ENCODE assay signal across 19 mouse cellular contexts in the genomic region with DNA sequence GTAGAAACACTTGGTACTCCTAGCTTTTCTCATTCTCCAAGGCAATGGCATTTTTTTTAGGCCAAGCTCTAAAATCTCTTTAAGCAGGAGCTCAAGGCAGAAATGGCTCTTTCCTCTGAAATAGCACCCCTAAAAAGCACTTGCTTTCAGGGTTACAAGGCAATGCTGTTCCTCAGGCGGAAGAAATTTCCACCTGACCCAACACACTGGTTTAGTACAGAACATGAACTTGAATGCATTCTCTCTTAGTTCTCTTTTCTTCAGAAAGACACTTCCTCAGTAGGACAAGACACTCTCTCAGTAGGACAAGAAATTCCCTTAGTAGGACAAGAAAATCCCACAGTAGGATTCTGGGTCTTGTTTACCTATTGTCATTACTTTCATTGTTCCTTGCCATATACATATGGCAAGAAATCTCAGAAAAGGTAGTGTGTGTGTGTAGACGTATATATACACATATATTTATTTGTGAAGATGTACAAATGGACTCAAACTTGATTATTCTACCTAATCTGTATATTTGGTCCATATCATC. TPM values are rescaled to one million over a fixed set of nuclear protein-coding genes. Genes with fewer than 3 reads are reported as not detected.
"Had no signal": no experiment of that assay in that cellular context is flagged by ENCODE, and none has a peak within 500 bp of the region (broad histone marks: within the 10 kb centered on the region; RNA-seq: fewer than 3 reads in every experiment).

No protein-coding gene starts in this region.

- H3K4me2 ChIP-seq: kidney, embryonic 15.5 days; limb, embryonic 13.5 days; lung, embryonic 15.5 days; midbrain, embryonic 12.5 days; neural tube, embryonic 15.5 days had no signal

- H3K36me3 ChIP-seq: kidney, embryonic 15.5 days; limb, embryonic 13.5 days; lung, embryonic 15.5 days; midbrain, embryonic 12.5 days; neural tube, embryonic 15.5 days had no signal

- H3K4me3 ChIP-seq: kidney, embryonic 15.5 days; limb, embryonic 13.5 days; lung, embryonic 15.5 days; midbrain, embryonic 12.5 days; neural tube, embryonic 15.5 days had no signal

- H3K9me3 ChIP-seq: kidney, embryonic 15.5 days; limb, embryonic 13.5 days; lung, embryonic 15.5 days; midbrain, embryonic 12.5 days; neural tube, embryonic 15.5 days had no signal

- H3K27me3 ChIP-seq: kidney, embryonic 15.5 days; limb, embryonic 13.5 days; lung, embryonic 15.5 days; midbrain, embryonic 12.5 days; neural tube, embryonic 15.5 days had no signal

- ATAC-seq: intestine, embryonic 16.5 days had no signal

- H3K4me1 ChIP-seq: kidney, embryonic 15.5 days; limb, embryonic 13.5 days; lung, embryonic 15.5 days; midbrain, embryonic 12.5 days; neural tube, embryonic 15.5 days had no signal

- H3K27ac ChIP-seq: kidney, embryonic 15.5 days; limb, embryonic 13.5 days; liver, embryonic 14.5 days; lung, embryonic 15.5 days; macrophage; midbrain, embryonic 12.5 days; neural tube, embryonic 15.5 days had no signal

- H3K9ac ChIP-seq: kidney, embryonic 15.5 days; limb, embryonic 13.5 days; liver, embryonic 14.5 days; lung, embryonic 15.5 days; midbrain, embryonic 12.5 days; neural tube, embryonic 15.5 days had no signal

- DNase-seq: kidney, adult 2 months; kidney, postnatal 14 days; left cerebral cortex, postnatal 4 days; lung, postnatal 14 days; right cerebral cortex, adult 18-20 months; thymus, adult 18-20 months; thymus, postnatal 36 days had no signal

RNA-seq across cellular contexts. Expression of gene Sell, which starts 12.9 kb away (rescaled TPM):
- polyA plus RNA-seq: limb, embryonic 13.5 days; midbrain, embryonic 12.5 days; midbrain, postnatal 0 days; neural tube, embryonic 11.5 days had no signal

RNA-seq across cellular contexts. Expression of gene Sele, which starts 26.6 kb away (rescaled TPM):
- polyA plus RNA-seq: large intestine, adult 2 months; macrophage; midbrain, embryonic 12.5 days; midbrain, postnatal 0 days; neural tube, embryonic 15.5 days; stomach, embryonic 14.5 days had no signal

RNA-seq across cellular contexts. Expression of gene Selp, which starts 40.4 kb away (rescaled TPM):
- polyA plus RNA-seq: limb, embryonic 13.5 days; midbrain, embryonic 12.5 days; midbrain, postnatal 0 days; neural tube, embryonic 11.5 days; neural tube, embryonic 15.5 days; stomach, embryonic 14.5 days had no signal
